Mouse (Mus musculus): ENCODE data around the gene Slc44a1. TPM values are rescaled to one million over a fixed set of nuclear protein-coding genes. Genes with fewer than 3 reads are reported as not detected.

Gene Slc44a1
- polyA plus RNA-seq, 1 experiment: 10.2 TPM

DNA sequence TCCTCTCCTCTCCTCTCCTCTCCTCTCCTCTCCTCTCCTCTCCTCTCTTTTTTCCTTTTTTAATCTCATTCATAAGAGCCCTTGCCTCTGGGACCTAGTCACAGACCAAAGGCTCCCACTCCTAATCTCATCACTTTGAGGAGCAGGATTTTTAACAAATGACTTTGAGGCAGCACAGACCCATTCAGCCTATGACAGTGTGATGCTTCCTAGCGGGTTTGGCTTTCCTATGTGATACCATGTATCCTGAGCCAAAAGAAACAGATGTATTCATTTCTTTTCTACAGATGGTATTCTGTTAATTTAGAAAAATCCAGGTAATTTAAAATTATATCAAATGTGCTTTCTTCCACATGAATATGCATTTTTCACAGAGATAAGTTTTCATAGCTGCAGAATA lies 183.5 kb downstream of the Slc44a1 start:
- WGBS: 84% methylated on average over 1 of the region's 1 CpGs
- Histone ChIP-seq H3K4me3 (replicated peaks; ENCODE audit: control insufficient read depth, low read depth, low read length) (no peak overlapping the region), H3K27ac (ENCODE audit: control insufficient read depth, insufficient read depth, low read depth, low read length, poor library complexity) (no peak overlapping the region), H3K4me1 (ENCODE audit: control insufficient read depth, insufficient read depth, low read length) (no peaks in the 10 kb centered on the region)
- TF ChIP-seq CTCF (IDR thresholded peaks at IDR 0.05; ENCODE audit: control insufficient read depth, insufficient read depth, low read length) (no peak), POLR2A (IDR thresholded peaks at IDR 0.05; ENCODE audit: borderline replicate concordance, control insufficient read depth, low read depth, low read length) (no peak)

DNA sequence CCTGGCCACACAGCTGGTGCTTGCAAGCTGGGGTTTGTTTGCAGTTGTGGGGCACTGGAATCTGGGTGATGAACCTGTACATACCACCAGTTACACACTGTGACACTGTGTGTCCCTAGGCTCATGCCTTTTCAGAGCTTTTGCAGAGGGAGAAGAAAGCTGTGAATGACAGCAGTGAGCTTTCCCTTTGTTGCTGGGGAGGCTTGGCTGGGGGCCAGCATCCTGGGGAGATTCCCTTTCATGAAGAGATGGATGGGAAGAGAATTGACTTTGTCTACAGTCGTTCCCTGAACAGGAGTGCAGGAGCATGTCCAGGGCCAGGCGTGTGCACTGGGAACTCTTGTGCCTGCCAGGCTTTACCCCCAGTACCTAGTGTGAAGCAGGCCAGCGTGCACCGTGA lies 184.6 kb downstream of the Slc44a1 start:
- WGBS: 61% methylated on average over 4 of the region's 4 CpGs
- Histone ChIP-seq H3K4me1 (ENCODE audit: control insufficient read depth, insufficient read depth, low read length) (no peaks in the 10 kb centered on the region), H3K27ac (ENCODE audit: control insufficient read depth, insufficient read depth, low read depth, low read length, poor library complexity) (no peak overlapping the region), H3K4me3 (replicated peaks; ENCODE audit: control insufficient read depth, low read depth, low read length) (no peak overlapping the region)
- no peak for TF ChIP-seq CTCF (IDR thresholded peaks at IDR 0.05; ENCODE audit: control insufficient read depth, insufficient read depth, low read length)
- no peak for TF ChIP-seq POLR2A (IDR thresholded peaks at IDR 0.05; ENCODE audit: borderline replicate concordance, control insufficient read depth, low read depth, low read length)

DNA sequence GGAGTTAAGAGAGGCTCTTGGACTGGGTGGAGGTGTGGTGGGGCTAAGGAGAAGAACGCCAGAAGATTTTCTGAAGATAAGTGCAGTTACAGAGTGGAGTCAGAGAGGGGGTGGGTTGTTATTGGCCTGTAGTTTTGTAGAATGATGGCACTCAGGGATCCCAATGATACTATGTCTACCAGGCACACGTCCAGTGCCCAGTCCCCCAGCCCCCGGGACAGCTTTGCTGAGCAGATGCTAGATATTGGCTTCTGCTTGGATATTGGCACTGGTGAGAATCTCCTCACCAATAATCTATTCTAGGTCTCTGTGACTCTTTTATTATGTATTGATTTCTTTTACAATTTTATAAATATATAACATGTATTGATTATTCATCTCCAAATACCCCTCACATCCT lies 185.1 kb downstream of the Slc44a1 start:
- WGBS: 69% methylated on average over 3 of the region's 3 CpGs

DNA sequence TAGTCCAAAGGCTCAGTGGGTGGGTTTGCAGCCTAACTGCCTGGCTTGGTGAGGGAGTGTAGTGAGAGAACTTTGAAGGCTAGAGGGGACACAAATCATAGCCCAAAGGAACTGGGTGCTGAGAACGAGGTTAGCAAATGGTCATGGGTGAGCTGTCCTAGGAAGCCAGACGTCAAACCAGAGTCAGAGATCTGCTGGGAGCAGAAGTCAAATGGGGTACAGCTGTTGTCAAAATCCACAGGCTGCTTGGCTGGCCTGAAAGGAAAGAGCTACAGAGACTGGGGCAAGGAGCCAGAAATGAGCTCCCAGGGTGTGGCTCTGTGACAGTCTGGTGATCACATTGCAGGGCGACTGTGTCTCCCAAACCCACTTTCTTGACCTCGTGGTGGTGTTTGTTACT lies 188.7 kb downstream of the Slc44a1 start:
- no peak for TF ChIP-seq CTCF (IDR thresholded peaks at IDR 0.05; ENCODE audit: control insufficient read depth, insufficient read depth, low read length)
- no peak for TF ChIP-seq POLR2A (IDR thresholded peaks at IDR 0.05; ENCODE audit: borderline replicate concordance, control insufficient read depth, low read depth, low read length)
- WGBS: 33% methylated on average over 4 of the region's 4 CpGs
- Histone ChIP-seq H3K4me1 (ENCODE audit: control insufficient read depth, insufficient read depth, low read length) (no peaks in the 10 kb centered on the region; the same call in 1 of the 2 replicates), H3K4me3 (replicated peaks; ENCODE audit: control insufficient read depth, low read depth, low read length) (no peak overlapping the region), H3K27ac (ENCODE audit: control insufficient read depth, insufficient read depth, low read depth, low read length, poor library complexity) (no peak overlapping the region)

More for the DNA sequence above, 185.1 kb downstream of the Slc44a1 start:
- Histone ChIP-seq H3K27ac (ENCODE audit: control insufficient read depth, insufficient read depth, low read depth, low read length, poor library complexity) (no peak overlapping the region), H3K4me1 (ENCODE audit: control insufficient read depth, insufficient read depth, low read length) (no peaks in the 10 kb centered on the region), H3K4me3 (replicated peaks; ENCODE audit: control insufficient read depth, low read depth, low read length) (no peak overlapping the region)
- TF ChIP-seq POLR2A (IDR thresholded peaks at IDR 0.05; ENCODE audit: borderline replicate concordance, control insufficient read depth, low read depth, low read length): no peak
- TF ChIP-seq CTCF (IDR thresholded peaks at IDR 0.05; ENCODE audit: control insufficient read depth, insufficient read depth, low read length): no peak

DNA sequence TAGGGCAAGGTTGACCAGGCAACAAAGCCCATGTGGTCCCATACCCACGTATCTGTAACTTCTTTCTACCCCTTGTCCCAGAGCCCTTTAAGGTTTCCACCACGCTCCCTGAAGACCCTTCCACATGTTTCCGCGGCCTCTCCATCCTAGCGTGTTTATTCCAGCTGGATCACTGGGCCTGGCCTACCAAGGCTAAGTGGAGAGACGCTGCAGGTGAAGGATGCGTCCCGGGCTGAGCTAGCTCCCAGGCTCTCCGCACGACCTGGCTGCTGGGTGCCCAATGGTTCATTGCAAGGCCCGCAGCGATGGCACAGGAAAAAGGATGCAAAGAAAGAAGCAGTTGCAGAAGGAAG lies 190.7 kb downstream of the Slc44a1 start:
- Histone ChIP-seq H3K4me1 (ENCODE audit: control insufficient read depth, insufficient read depth, low read length) (no peaks in the 10 kb centered on the region; the same call in 1 of the 2 replicates), H3K4me3 (replicated peaks; ENCODE audit: control insufficient read depth, low read depth, low read length) (peak overlapping the region; percentile 66), H3K27ac (ENCODE audit: control insufficient read depth, insufficient read depth, low read depth, low read length, poor library complexity) (no peak overlapping the region; the same call in 1 of the 2 replicates)
- 42% methylated on average over 12 of the region's 12 CpGs for WGBS
- TF ChIP-seq CTCF (IDR thresholded peaks at IDR 0.05; ENCODE audit: control insufficient read depth, insufficient read depth, low read length): no peak
- TF ChIP-seq POLR2A (IDR thresholded peaks at IDR 0.05; ENCODE audit: borderline replicate concordance, control insufficient read depth, low read depth, low read length): no peak

DNA sequence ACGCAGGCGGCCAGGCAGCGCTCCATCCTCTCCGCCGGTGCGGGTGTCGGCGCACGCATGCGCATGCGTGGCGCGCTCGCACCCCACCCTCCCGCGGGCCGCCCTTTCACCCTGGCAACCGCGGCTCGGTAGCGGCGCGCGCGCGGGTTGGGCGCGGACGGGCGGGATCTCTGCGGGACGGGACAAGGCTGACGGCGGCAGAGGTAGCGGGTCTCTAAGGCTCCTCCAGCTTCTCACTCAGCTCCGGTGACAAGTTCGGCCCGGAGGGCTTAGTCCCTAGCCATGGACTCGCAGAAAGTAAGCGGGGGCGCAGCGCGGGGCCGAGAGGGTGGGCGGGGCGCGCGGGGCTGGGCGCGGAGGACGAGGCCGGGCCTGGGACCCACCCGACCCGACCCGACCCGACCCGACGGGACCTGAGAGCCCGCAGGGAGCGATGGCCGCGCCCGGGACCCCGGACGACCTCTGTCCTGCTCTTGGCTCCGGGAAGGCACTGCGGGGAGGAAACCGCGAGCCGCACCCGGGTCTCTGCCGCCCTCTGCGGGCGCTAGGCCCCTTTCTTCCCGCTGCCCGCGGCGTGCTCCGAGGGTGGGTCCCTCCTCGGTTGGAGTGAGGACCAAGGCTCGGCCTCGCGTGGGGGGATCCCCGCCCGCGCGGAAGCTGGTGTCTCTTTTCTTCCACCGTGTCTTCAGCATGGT lies 191.2 kb downstream of the Slc44a1 start, which contains the start of gene Fsd1l:
Fsd1l (plus strand) TSS at position 156 of the 695 bp plus-strand sequence.
- TF ChIP-seq POLR2A (IDR thresholded peaks at IDR 0.05; ENCODE audit: borderline replicate concordance, control insufficient read depth, low read depth, low read length): no peak
- no peak for TF ChIP-seq CTCF (IDR thresholded peaks at IDR 0.05; ENCODE audit: control insufficient read depth, insufficient read depth, low read length)
- WGBS: under 1% methylated on average over 87 of the region's 88 CpGs
- Histone ChIP-seq H3K4me1 (ENCODE audit: control insufficient read depth, insufficient read depth, low read length) (no peaks in the 10 kb centered on the region; the same call in 1 of the 2 replicates), H3K4me3 (replicated peaks; ENCODE audit: control insufficient read depth, low read depth, low read length) (peak within 1 kb of the TSS; percentile 66), H3K27ac (ENCODE audit: control insufficient read depth, insufficient read depth, low read depth, low read length, poor library complexity) (no peak within 1 kb of the TSS; the same call in 1 of the 2 replicates)

DNA sequence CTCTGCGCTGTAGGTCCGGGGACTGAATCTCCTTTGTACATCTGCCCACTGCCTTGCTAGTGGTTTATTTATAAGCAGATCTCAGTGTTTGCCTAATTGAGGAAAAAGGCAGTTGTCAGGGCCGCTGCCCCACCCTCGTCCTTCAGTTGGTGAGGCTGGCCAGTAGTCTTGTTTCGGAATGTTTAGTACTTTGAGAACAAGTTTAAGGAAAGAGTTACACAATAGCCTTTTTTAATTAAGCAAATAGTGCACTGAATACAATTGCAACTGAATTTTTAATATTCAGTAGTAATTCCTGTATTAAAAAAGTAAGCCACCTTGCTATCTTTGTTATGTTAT lies 191.8 kb downstream of the Slc44a1 start:
- 1% methylated on average over 5 of the region's 5 CpGs for WGBS
- TF ChIP-seq POLR2A (IDR thresholded peaks at IDR 0.05; ENCODE audit: borderline replicate concordance, control insufficient read depth, low read depth, low read length) (no peak), CTCF (IDR thresholded peaks at IDR 0.05; ENCODE audit: control insufficient read depth, insufficient read depth, low read length) (no peak)
- Histone ChIP-seq H3K4me3 (replicated peaks; ENCODE audit: control insufficient read depth, low read depth, low read length) (peak overlapping the region; percentile 57), H3K27ac (ENCODE audit: control insufficient read depth, insufficient read depth, low read depth, low read length, poor library complexity) (no peak overlapping the region), H3K4me1 (ENCODE audit: control insufficient read depth, insufficient read depth, low read length) (no peaks in the 10 kb centered on the region; the same call in 1 of the 2 replicates)

DNA sequence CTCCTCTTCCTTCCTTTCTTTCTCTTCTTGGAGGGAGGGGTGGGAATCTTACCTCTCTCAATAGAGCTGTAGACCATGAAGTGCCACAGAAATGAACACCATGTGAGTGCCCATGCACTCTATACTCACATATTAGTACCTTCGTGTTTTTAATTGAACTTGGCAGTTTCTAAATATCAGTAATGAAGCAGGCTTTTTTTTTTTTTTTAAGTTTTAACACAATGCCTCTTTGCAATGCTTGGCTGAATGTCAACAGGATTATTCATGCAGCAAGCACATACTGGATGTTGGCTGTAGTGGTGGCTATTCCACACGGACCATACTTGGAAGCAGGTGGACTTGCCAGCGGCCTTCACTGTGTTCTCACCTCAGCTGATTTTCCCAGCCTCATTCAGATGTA lies 195.1 kb downstream of the Slc44a1 start:
- TF ChIP-seq POLR2A (IDR thresholded peaks at IDR 0.05; ENCODE audit: borderline replicate concordance, control insufficient read depth, low read depth, low read length) (no peak), CTCF (IDR thresholded peaks at IDR 0.05; ENCODE audit: control insufficient read depth, insufficient read depth, low read length) (no peak)
- H3K27ac ChIP-seq (ENCODE audit: control insufficient read depth, insufficient read depth, low read depth, low read length, poor library complexity): no peak overlapping the region
- WGBS: 82% methylated on average over 3 of the region's 3 CpGs
- no peak overlapping the region for H3K4me3 ChIP-seq (replicated peaks; ENCODE audit: control insufficient read depth, low read depth, low read length)
- no peaks in the 10 kb centered on the region; the same call in 1 of the 2 replicates for H3K4me1 ChIP-seq (ENCODE audit: control insufficient read depth, insufficient read depth, low read length)

All from bone marrow, adult 2 months (tissue).